Mouse (Mus musculus) thymus, adult 2 months (tissue): ENCODE measurements around the gene Nlgn1. TPM values are rescaled to one million over a fixed set of nuclear protein-coding genes. Genes with fewer than 3 reads are reported as not detected.

ENCODE experiments used
- DNase-seq: peaks from one replicate; pipeline ENCODE4 v3.0.0; 2021
- H3K27ac ChIP-seq: fragments of 200-500 bp; 2 replicates; pipeline ENCODE4 v1.5.1; 2012; ENCODE audit warnings: low read length, control low read depth; ENCODE audit not compliant: control insufficient read depth, insufficient read depth
- H3K27me3 ChIP-seq: fragments of 200-500 bp; 2 replicates; pipeline ENCODE4 v1.6.1; 2012; ENCODE audit warnings: mild to moderate bottlenecking, low read length, moderate library complexity, mixed read lengths; ENCODE audit not compliant: control insufficient read depth, insufficient read depth
- H3K36me3 ChIP-seq: fragments of 200-500 bp; 2 replicates; pipeline ENCODE4 v1.6.1; 2012; ENCODE audit warnings: mild to moderate bottlenecking, low read length, moderate library complexity; ENCODE audit not compliant: control insufficient read depth, insufficient read depth
- H3K4me1 ChIP-seq: fragments of 200-500 bp; replicated peaks from 2 replicates; pipeline ENCODE4 v1.6.1; 2012; ENCODE audit warnings: low read length; ENCODE audit not compliant: control insufficient read depth, insufficient read depth
- H3K4me3 ChIP-seq: fragments of 200-500 bp; 2 replicates; pipeline ENCODE4 v1.5.1; 2012; ENCODE audit warnings: mild to moderate bottlenecking, low read length, control low read depth, moderate library complexity; ENCODE audit not compliant: control insufficient read depth, insufficient read depth
- CTCF ChIP-seq: fragments of 200-500 bp; IDR thresholded peaks from 2 replicates; pipeline ENCODE4 v1.5.1; 2012; ENCODE audit warnings: mild to moderate bottlenecking, control low read depth, low read length, moderate library complexity, borderline replicate concordance; ENCODE audit not compliant: control insufficient read depth, poor library complexity, insufficient read depth; ENCODE audit errors: extremely low read depth
- POLR2A ChIP-seq: fragments of 200-500 bp; IDR thresholded peaks from 2 replicates; pipeline ENCODE4 v1.6.1; 2012; ENCODE audit warnings: mild to moderate bottlenecking, low read length, control low read depth, moderate library complexity; ENCODE audit not compliant: control insufficient read depth, poor library complexity, insufficient read depth; ENCODE audit errors: extremely low read depth
- WGBS: fragments of 180-500 bp; shearing (Covaris S2); methylation state at CpG from one replicate; pipeline ENCODE4 v1.1.7; 2018; 5-methylcytosine and 5-hydroxymethylcytosine counted together
- polyA plus RNA-seq: library from polyadenylated mRNA; depleted of rRNA; stranded (reverse); fragments of >200 nt; gene quantifications from 2 replicates; pipeline ENCODE4 v1.2.3, GENCODE M21; 2012

Gene Nlgn1
- polyA plus RNA-seq, 1 experiment: 0.96 TPM

- no peak for DNase-seq
- 83% methylated on average over 3 of the region's 3 CpGs for WGBS
- no peak overlapping the region for H3K27ac ChIP-seq
- TF ChIP-seq CTCF (no peak), POLR2A (no peak)
- no peaks in the 10 kb centered on the region for H3K27me3 ChIP-seq
- no peaks in the 10 kb centered on the region for H3K4me1 ChIP-seq
- no peak overlapping the region for H3K4me3 ChIP-seq
- H3K36me3 ChIP-seq: no peaks in the 10 kb centered on the region
Measured at GRCm38 (mm10) chr3:26223500-26223899, 108.8 kb downstream of the Nlgn1 start.

- Histone ChIP-seq H3K4me3 (no peak overlapping the region), H3K27ac (no peak overlapping the region), H3K27me3 (no peaks in the 10 kb centered on the region), H3K4me1 (no peaks in the 10 kb centered on the region), H3K36me3 (no peaks in the 10 kb centered on the region)
- TF ChIP-seq CTCF (no peak), POLR2A (no peak)
- 86% methylated on average over 5 of the region's 5 CpGs for WGBS
- no peak for DNase-seq
Measured at GRCm38 (mm10) chr3:26216231-26216630, 116.0 kb downstream of the Nlgn1 start.

GRCm38 (mm10) chr3:26202702-26203101, 129.6 kb downstream of the Nlgn1 start:
- DNase-seq: no peak
- 92% methylated on average over 3 of the region's 3 CpGs for WGBS
- Histone ChIP-seq H3K27ac (no peak overlapping the region), H3K27me3 (no peaks in the 10 kb centered on the region), H3K4me3 (no peak overlapping the region), H3K36me3 (no peaks in the 10 kb centered on the region), H3K4me1 (no peaks in the 10 kb centered on the region)
- TF ChIP-seq CTCF: no peak
- TF ChIP-seq POLR2A: no peak

GRCm38 (mm10) chr3:26201410-26201809, 130.8 kb downstream of the Nlgn1 start:
- TF ChIP-seq POLR2A (no peak), CTCF (no peak)
- H3K36me3 ChIP-seq: no peaks in the 10 kb centered on the region
- no peak for DNase-seq
- 67% methylated on average over 1 of the region's 1 CpGs for WGBS
- no peak overlapping the region for H3K27ac ChIP-seq
- H3K4me3 ChIP-seq: no peak overlapping the region
- H3K27me3 ChIP-seq: no peaks in the 10 kb centered on the region
- H3K4me1 ChIP-seq: no peaks in the 10 kb centered on the region

- no peak for DNase-seq
- 88% methylated on average over 2 of the region's 2 CpGs for WGBS
- Histone ChIP-seq H3K27ac (no peak overlapping the region), H3K4me3 (no peak overlapping the region), H3K27me3 (no peaks in the 10 kb centered on the region), H3K4me1 (no peaks in the 10 kb centered on the region), H3K36me3 (no peaks in the 10 kb centered on the region)
- no peak for TF ChIP-seq CTCF
- no peak for TF ChIP-seq POLR2A
Measured at GRCm38 (mm10) chr3:26194970-26195369, 137.3 kb downstream of the Nlgn1 start.

- no peak overlapping the region for H3K4me3 ChIP-seq
- 92% methylated on average over 3 of the region's 3 CpGs for WGBS
- H3K36me3 ChIP-seq: no peaks in the 10 kb centered on the region
- no peak for DNase-seq
- H3K27ac ChIP-seq: no peak overlapping the region
- H3K4me1 ChIP-seq: no peaks in the 10 kb centered on the region
- TF ChIP-seq POLR2A (no peak), CTCF (no peak)
- no peaks in the 10 kb centered on the region for H3K27me3 ChIP-seq
Measured at GRCm38 (mm10) chr3:26181013-26181412, 151.2 kb downstream of the Nlgn1 start.

GRCm38 (mm10) chr3:26175371-26175770, 156.9 kb downstream of the Nlgn1 start:
- TF ChIP-seq CTCF: no peak
- no peak for TF ChIP-seq POLR2A
- Histone ChIP-seq H3K4me3 (no peak overlapping the region), H3K27ac (no peak overlapping the region), H3K27me3 (no peaks in the 10 kb centered on the region), H3K4me1 (no peaks in the 10 kb centered on the region), H3K36me3 (no peaks in the 10 kb centered on the region)
- 91% methylated on average over 4 of the region's 4 CpGs for WGBS
- no peak for DNase-seq
